11 mouse cellular contexts compared by ENCODE assay signal in genomic region chr2:84388023-84388416, GRCm38 (mm10). TPM values are rescaled to one million over a fixed set of nuclear protein-coding genes. Genes with fewer than 3 reads are reported as not detected.
DNase-seq lines count a peak whose midpoint lies in the region; ATAC-seq and TF ChIP-seq lines count a peak whose summit lies in the region.
"Had no signal": no experiment of that assay in that cellular context is flagged by ENCODE, and none has a peak within 500 bp of the region (broad histone marks: within the 10 kb centered on the region; RNA-seq: fewer than 3 reads in every experiment).

No protein-coding gene starts in this region.

- no peak overlapping the region for H3K4me3 ChIP-seq in lung, postnatal 0 days (ENCODE audit: low read depth, low read length)
- no peak overlapping the region for H3K4me3 ChIP-seq in stomach, embryonic 15.5 days (replicated peaks)

- no peak overlapping the region for H3K4me2 ChIP-seq in lung, postnatal 0 days (replicated peaks; ENCODE audit: low read depth, low read length)
- H3K4me2 ChIP-seq in stomach, embryonic 15.5 days: 0 out of 2 replicates have a peak overlapping the region, but pooled peaks have one; percentile 22

- WGBS in lung, postnatal 0 days: 70% methylated on average over 7 of the region's 7 CpGs
- 79% methylated on average over 7 of the region's 7 CpGs for WGBS in stomach, embryonic 15.5 days

- TF ChIP-seq CTCF in lung, postnatal 0 days (IDR thresholded peaks at IDR 0.05): no peak

- no peaks in the 10 kb centered on the region for H3K9me3 ChIP-seq in lung, postnatal 0 days (ENCODE audit: low read length)
- H3K9me3 ChIP-seq in stomach, embryonic 15.5 days: no peaks in the 10 kb centered on the region
- H3K9me3 ChIP-seq: G1E had no signal

- H3K9ac ChIP-seq in lung, postnatal 0 days (replicated peaks; ENCODE audit: low read depth): no peak overlapping the region
- no peak overlapping the region for H3K9ac ChIP-seq in stomach, embryonic 15.5 days

- H3K27ac ChIP-seq in lung, postnatal 0 days (ENCODE audit: low read length): no peak overlapping the region
- H3K27ac ChIP-seq in stomach, embryonic 15.5 days: peak overlapping the region; percentile 24; the same call in 1 of the 2 replicates
- H3K27ac ChIP-seq: macrophage had no signal

- TF ChIP-seq EP300 in lung, postnatal 0 days (IDR thresholded peaks at IDR 0.05): no peak

- DNase-seq in cerebellum, postnatal 10 days: peak; percentile 15
- no peak for DNase-seq in cerebellum, postnatal 36 days
- peak; percentile 21 for DNase-seq in lung, postnatal 10 days
- no peak for DNase-seq in lung, postnatal 0 days (ENCODE audit: low spot score)
- DNase-seq in kidney, postnatal 10 days: peak; percentile 25
- DNase-seq in layer of hippocampus, postnatal 36 days: no peak
- DNase-seq in adrenal gland, postnatal 10 days: no peak

- H3K4me1 ChIP-seq in lung, postnatal 0 days (ENCODE audit: insufficient read depth, low read depth, low read length): no peaks in the 10 kb centered on the region
- 0 out of 2 replicates have a peak, but pooled peaks cover 3% of the 10 kb centered on the region for H3K4me1 ChIP-seq in stomach, embryonic 15.5 days

- no peaks in the 10 kb centered on the region for H3K27me3 ChIP-seq in lung, postnatal 0 days (replicated peaks; ENCODE audit: insufficient read depth, low read length)
- no peaks in the 10 kb centered on the region for H3K27me3 ChIP-seq in stomach, embryonic 15.5 days (replicated peaks)

- ATAC-seq in lung, postnatal 0 days: no peak
- no peak for ATAC-seq in stomach, embryonic 15.5 days (ENCODE audit: insufficient read depth, low FRiP score, low read depth)
- ATAC-seq: forebrain, embryonic 16.5 days had no signal

- no peaks in the 10 kb centered on the region for H3K36me3 ChIP-seq in lung, postnatal 0 days (ENCODE audit: insufficient read depth, low read length)
- H3K36me3 ChIP-seq in stomach, embryonic 15.5 days: no peaks in the 10 kb centered on the region
- H3K36me3 ChIP-seq: G1E had no signal

RNA-seq across cellular contexts. Expression of gene Calcrl, which starts 37.2 kb away (rescaled TPM):
- polyA plus RNA-seq in lung, postnatal 0 days (2015; fragmentation: Nextera tagmentation; extraction: Ambion mirVana): 347 and 455 TPM in 2 replicates
- polyA plus RNA-seq in stomach, embryonic 15.5 days (2015; fragmentation: Nextera tagmentation; extraction: Ambion mirVana): 33.8 and 38.3 TPM in 2 replicates
- 1 to 10 TPM; 7.5 to 8.0 TPM for total RNA-seq in layer of hippocampus, postnatal 36 days (2021)
- total RNA-seq in adrenal gland, postnatal 10 days (2021): 10 to 100 TPM; 32.0 to 33.9 TPM

Comparison
In these comparisons a context has a peak if more than half of its experiments do, and no peak if none do; other contexts are left out.
1. DNase-seq: peak in cerebellum, postnatal 10 days (2 of 2), lung, postnatal 10 days (single experiment) and kidney, postnatal 10 days (single experiment); none in cerebellum, postnatal 36 days (0 of 2), lung, postnatal 0 days (single experiment), layer of hippocampus, postnatal 36 days (0 of 2) and adrenal gland, postnatal 10 days (single experiment).